Mouse (Mus musculus): ENCODE results near the gene Gm32802. TPM values are rescaled to one million over a fixed set of nuclear protein-coding genes. Genes with fewer than 3 reads are reported as not detected.

The Gm32802 gene
- polyA plus RNA-seq (2012; rRNA removed): 0.01 TPM in 1 of 2 replicates, not detected in the other

GRCm38 (mm10) chr10:118258388-118258787 lies at the start of gene Gm32802:
Gene Gm32802, plus strand, starts transcription at chr10:118258688.

DNA sequence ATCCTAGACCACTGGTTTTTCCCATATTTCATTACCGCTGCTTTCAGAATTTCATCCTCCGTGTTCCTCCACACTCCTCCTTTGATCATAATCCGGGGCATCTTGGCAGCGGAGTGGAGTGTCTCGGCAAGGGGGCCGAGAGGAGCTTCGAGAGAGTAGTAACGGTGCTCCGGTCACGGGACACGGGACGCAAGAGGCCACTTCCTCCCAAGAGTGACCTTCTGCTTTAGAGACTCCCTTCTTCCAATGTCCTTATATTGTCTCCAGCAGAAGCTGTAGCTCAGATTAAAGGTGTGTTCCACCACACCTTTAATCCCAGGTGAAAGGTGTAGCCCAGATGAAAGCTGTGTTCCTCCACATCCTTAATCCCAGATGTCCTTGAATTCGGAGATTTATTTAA lies 17.8 kb upstream of the Gm32802 start, which contains the start of gene Gm32717:
Gene Gm32717 (minus strand): TSS at position 101 of the 400 bp plus-strand sequence.

GRCm38 (mm10) chr10:118294938-118295337 lies 36.5 kb downstream of the Gm32802 start, which contains the start of gene Iltifb:
Gene Iltifb, minus strand, starts transcription at chr10:118295038.

Other genes with a start within 250 kb of the Gm32802 start
- gene Mdm1, start 116.9 kb upstream of the Gm32802 start, polyA plus RNA-seq (2012; rRNA removed): 4.3 and 4.4 TPM in 2 replicates
- gene Il22, start 53.7 kb upstream of the Gm32802 start, polyA plus RNA-seq (2012; rRNA removed): not detected in 2 replicates
- gene Gm32717, start 17.9 kb upstream of the Gm32802 start, polyA plus RNA-seq (2012; rRNA removed): 0.01 TPM in 1 of 2 replicates, not detected in the other
- not detected in 2 replicates for gene Iltifb, start 36.4 kb downstream of the Gm32802 start, polyA plus RNA-seq (2012; rRNA removed)
- not detected in 2 replicates for gene Gm9040, start 68.3 kb downstream of the Gm32802 start, polyA plus RNA-seq (2012; rRNA removed)
- not detected in 2 replicates for gene Gm9044, start 73.7 kb downstream of the Gm32802 start, polyA plus RNA-seq (2012; rRNA removed)
- gene Gm9045, start 79.1 kb downstream of the Gm32802 start, polyA plus RNA-seq (2012; rRNA removed): not detected in 2 replicates
- not detected in 2 replicates for gene Gm9046, start 84.6 kb downstream of the Gm32802 start, polyA plus RNA-seq (2012; rRNA removed)
- not detected in 2 replicates for gene Gm9048, start 90.0 kb downstream of the Gm32802 start, polyA plus RNA-seq (2012; rRNA removed)
- not detected in 2 replicates for gene Gm9049, start 95.4 kb downstream of the Gm32802 start, polyA plus RNA-seq (2012; rRNA removed)
- gene Ifng, start 182.4 kb downstream of the Gm32802 start, polyA plus RNA-seq (2012; rRNA removed): 0.03 and 0.11 TPM in 2 replicates

All from liver, embryonic 18 days (tissue).